Mouse (Mus musculus) forelimb bud, embryonic 11.5 days (tissue): Measurements from ENCODE around the gene Tbpl1.
A peak's percentile ranks its signal among the peaks of the same experiment; 100 is the strongest.

ENCODE experiments used
- DNase-seq: peaks from one replicate; pipeline ENCODE4 v3.0.0-alpha.2; 2012; ENCODE audit warnings: low read depth, low spot score

Gene Tbpl1

GRCm38 (mm10) chr10:22710173-22710777 is 21.5 kb downstream of the Tbpl1 start:
- no peak for DNase-seq

GRCm38 (mm10) chr10:22708190-22708843 is 23.4 kb downstream of the Tbpl1 start:
- no peak for DNase-seq

GRCm38 (mm10) chr10:22703844-22704243 is 27.9 kb downstream of the Tbpl1 start:
- DNase-seq: no peak

- DNase-seq: no peak
These were observed 30.0 kb downstream of the Tbpl1 start for GRCm38 (mm10) chr10:22701485-22702315.

- DNase-seq: no peak
These were observed 31.0 kb downstream of the Tbpl1 start for GRCm38 (mm10) chr10:22700773-22701172.

- no peak for DNase-seq
These were observed 32.0 kb downstream of the Tbpl1 start for GRCm38 (mm10) chr10:22699487-22700335.

- DNase-seq: no peak
These were observed 33.4 kb downstream of the Tbpl1 start for GRCm38 (mm10) chr10:22698158-22698953.

- DNase-seq: no peak
These were observed 34.9 kb downstream of the Tbpl1 start for GRCm38 (mm10) chr10:22696864-22697263.

GRCm38 (mm10) chr10:22696236-22696635 is 35.5 kb downstream of the Tbpl1 start:
- no peak for DNase-seq

- peak; percentile 46 for DNase-seq
These were observed 55.7 kb downstream of the Tbpl1 start for GRCm38 (mm10) chr10:22675848-22676630.

- DNase-seq: no peak
These were observed 57.6 kb downstream of the Tbpl1 start for GRCm38 (mm10) chr10:22674176-22674575.

GRCm38 (mm10) chr10:22668509-22668908 is 63.2 kb downstream of the Tbpl1 start:
- no peak for DNase-seq

GRCm38 (mm10) chr10:22660286-22661000 is 71.3 kb downstream of the Tbpl1 start:
- DNase-seq: no peak

GRCm38 (mm10) chr10:22659386-22659725 is 72.4 kb downstream of the Tbpl1 start:
- DNase-seq: no peak

- peak; percentile 77 for DNase-seq
These were observed 73.0 kb downstream of the Tbpl1 start for GRCm38 (mm10) chr10:22658534-22659385.
